Mouse (Mus musculus) gastrocnemius, adult 2 months (tissue): ENCODE results near the gene Gm28961. TPM values are rescaled to one million over a fixed set of nuclear protein-coding genes. Genes with fewer than 3 reads are reported as not detected.
"Not testable (repeated sequence)": the region's sequence is repeated elsewhere in the genome, so short reads cannot be mapped to it uniquely, and the experiment has no call there.

ENCODE experiments used
- DNase-seq: peaks from one replicate; pipeline ENCODE4 v3.0.0; 2022
- H3K27ac ChIP-seq: fragments of 200-600 bp; 2 replicates; pipeline ENCODE4 v1.8.1; 2022; ENCODE audit warnings: mild to moderate bottlenecking
- H3K4me3 ChIP-seq: fragments of 200-600 bp; 2 replicates; pipeline ENCODE4 v1.8.1; 2022; ENCODE audit warnings: mild to moderate bottlenecking, moderate library complexity
- intact Hi-C: fragments of 180-260 bp; cut with DNase I; formaldehyde crosslinking; loops from one replicate; pipeline ENCODE4 v1.15.1; 2025
- long read RNA-seq, 2 experiments: library from polyadenylated mRNA; stranded (forward); transcript quantifications; one replicate each; pipeline ENCODE4 v2.0.0; 2021
- total RNA-seq, 2 experiments: library from RNA; stranded (reverse); gene quantifications; 2 replicates each; pipeline ENCODE4 v1.2.3; 2021

Gene Gm28961
- total RNA-seq = not detected
- long read RNA-seq, experiment 1 = 0 reads
- long read RNA-seq, experiment 2 = 0 reads

- H3K27ac ChIP-seq, H3K4me3 ChIP-seq, DNase-seq, intact Hi-C loops: not testable (repeated sequence)
Measured at GRCm38 (mm10) chrY:57705397-57705796, at the start of gene Gm28961. TSS of gene Gm28961 (plus strand) at chrY:57705697.

Other genes with a start within 250 kb of the Gm28961 start
- gene Gm21943, start 172.0 kb upstream of the Gm28961 start, total RNA-seq = not detected